Comparison of ENCODE assay signal across 9 mouse cellular contexts in the genomic region with DNA sequence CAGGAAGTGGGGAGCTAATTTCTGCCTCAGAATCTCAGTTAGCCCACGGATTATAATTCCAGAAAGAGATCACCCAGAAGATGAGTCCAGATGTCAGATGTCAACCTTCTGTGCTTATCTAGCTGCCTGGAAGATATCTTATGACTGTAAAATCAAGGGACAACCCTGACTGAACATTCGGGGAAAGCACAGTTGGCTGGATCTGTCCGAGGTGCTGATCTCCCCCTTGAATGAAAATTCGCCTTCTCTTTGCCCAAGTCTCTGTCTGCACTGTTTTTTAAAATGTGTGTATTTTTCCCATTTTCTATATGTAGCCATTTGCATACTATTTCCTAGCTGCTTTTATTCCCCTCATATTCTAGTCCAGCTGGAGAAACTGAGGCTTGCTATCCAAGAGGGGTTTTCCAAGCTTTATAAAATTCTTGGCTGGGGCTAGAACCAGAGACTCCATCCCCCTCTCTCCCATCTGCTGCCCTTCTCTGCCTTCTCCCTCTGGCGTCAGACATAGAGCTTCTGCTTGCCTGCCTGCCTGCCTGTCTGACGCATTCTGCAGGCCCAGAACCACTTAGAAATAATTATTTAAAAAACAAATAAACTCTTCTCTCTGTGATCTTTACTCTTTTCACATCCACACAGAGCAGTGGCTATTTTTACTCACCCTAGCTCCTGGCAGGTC.
DNase-seq lines count a peak whose midpoint lies in the region; ATAC-seq and TF ChIP-seq lines count a peak whose summit lies in the region.
"Had no signal": no experiment of that assay in that cellular context is flagged by ENCODE, and none has a peak within 500 bp of the region (broad histone marks: within the 10 kb centered on the region; RNA-seq: fewer than 3 reads in every experiment).

No protein-coding gene starts in this region.

- DNase-seq in kidney, postnatal 4 days: peak; percentile 71 to 79
- DNase-seq in kidney, adult 8-10 months: no peak
- DNase-seq in NIH3T3 (ENCODE audit: low read depth): peak; percentile 43
- peak; percentile 61 for DNase-seq in embryo, embryonic 10 days (ENCODE audit: low spot score)
- peak in 1 of 2 experiments; percentile 20 for DNase-seq in left cerebral cortex, adult 2 months (ENCODE audit: extremely low spot score in 1 of 2, low spot score in 2 of 2)
- no peak for DNase-seq in B cell, adult 2 months
- no peak for DNase-seq in thymus, postnatal 0 days (ENCODE audit: low spot score)

- no peak; the same call in 1 of the 2 replicates for TF ChIP-seq CTCF in left cerebral cortex, adult 2 months (IDR thresholded peaks at IDR 0.05)

- no peak for ATAC-seq in megakaryocyte-erythroid progenitor cell, adult 5-6 weeks (replicated peaks; ENCODE audit: low FRiP score, low TSS enrichment, poor library complexity, severe bottlenecking)

- peak overlapping the region; percentile 22; the same call in 1 of the 2 replicates for H3K27ac ChIP-seq in left cerebral cortex, adult 2 months
- H3K27ac ChIP-seq: hindbrain, embryonic 15.5 days had no signal

- intact Hi-C loops in left cerebral cortex, adult 2 months (cut with DNase I): no loop called here

- H3K4me3 ChIP-seq in left cerebral cortex, adult 2 months: no peak overlapping the region
- H3K4me3 ChIP-seq: hindbrain, embryonic 15.5 days had no signal

Comparison
In these comparisons a context has a peak if more than half of its experiments do, and no peak if none do; other contexts are left out.
1. DNase-seq: peak in kidney, postnatal 4 days (2 of 2), NIH3T3 (single experiment) and embryo, embryonic 10 days (single experiment); none in kidney, adult 8-10 months (0 of 2), B cell, adult 2 months (0 of 2) and thymus, postnatal 0 days (single experiment).